Mouse (Mus musculus): ENCODE results near the gene Ccdc122. TPM values are rescaled to one million over a fixed set of nuclear protein-coding genes. Genes with fewer than 3 reads are reported as not detected.

Ccdc122 gene
- 10.0 TPM for polyA plus RNA-seq (2014; fragmentation: Illumina TruSeq; extraction: RNeasy Lipid Tissue Mini Kit (QIAGEN cat#74804); ENCODE audit: low replicate concordance)

DNA sequence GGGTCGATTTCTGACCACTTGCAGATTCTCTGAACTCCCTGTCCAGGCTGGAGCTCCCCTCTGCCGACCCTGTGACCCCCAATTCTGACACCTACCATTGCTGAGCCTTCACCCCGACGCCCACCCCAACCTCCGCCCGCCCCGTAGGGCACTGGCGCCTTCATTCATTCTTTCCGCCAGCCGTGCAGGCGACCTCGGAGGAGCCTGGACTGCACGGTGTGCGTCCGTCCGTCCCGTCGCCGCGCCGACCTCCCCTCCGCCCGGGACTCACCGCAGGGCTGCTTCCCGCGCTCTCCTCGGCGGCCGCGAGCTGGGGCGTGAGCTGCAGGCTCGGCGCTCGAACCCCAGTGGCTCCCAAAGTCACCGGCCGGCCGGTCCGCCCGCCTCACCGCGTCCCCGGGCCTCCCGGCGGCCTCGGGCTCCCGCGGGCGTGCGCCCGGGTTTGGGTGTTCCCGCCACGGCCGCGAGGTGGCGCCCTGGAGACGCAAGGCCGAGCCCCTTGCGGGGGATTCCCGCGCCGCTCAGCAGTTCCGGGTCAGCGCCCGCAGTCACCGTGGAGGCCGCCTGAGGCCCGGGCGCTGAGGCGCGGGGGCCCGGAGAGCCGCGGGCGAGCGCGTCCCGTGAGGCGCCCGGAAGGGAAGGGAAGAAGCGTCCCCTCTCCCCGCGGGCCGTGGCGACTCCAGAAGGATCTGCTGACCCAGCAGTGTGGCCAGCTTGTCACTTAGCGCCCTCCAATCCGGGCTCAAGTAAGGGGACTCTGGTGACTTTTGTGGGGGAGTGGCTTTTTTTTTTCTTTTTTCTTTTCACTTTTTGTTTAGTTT, at the start of gene Ccdc122, which contains the start of gene Lacc1:
Gene Ccdc122, plus strand, starts transcription at position 547 of the 821 bp plus-strand sequence.
Gene Lacc1, minus strand, starts transcription at position 679 of the 821 bp plus-strand sequence.

DNA sequence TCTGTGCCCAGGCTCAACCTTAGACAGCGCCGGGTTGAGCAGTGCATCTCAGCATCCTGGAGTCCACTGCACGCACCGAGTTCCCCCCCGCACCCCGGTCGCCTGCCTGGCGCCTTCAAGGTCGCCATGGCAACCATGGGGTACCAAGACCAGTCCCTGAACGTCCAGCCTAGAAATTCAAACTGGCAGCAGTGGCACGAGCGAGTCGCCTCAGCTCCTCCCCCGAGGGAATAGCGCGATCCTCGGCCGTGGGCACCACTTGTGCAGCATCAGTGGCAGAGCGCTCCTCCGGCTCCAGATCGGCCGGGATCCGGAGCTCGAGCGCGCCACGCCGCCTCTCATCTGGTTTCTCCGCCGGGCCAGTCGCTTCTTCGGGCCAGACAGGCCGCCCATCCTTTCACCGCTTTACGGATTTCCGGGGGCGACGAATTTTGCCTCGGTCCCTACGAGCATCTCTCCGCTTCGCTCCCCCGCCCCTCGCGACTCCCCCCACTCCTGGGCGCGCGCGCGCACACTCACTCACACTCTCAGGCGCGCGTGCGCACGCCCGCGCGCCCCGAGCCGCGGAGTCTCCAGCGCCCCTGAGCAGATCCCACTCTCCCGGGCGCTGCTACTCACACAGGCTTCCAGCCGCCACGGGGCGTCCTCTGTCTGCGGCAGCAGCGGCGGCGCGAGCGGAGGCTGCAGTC, 119.8 kb downstream of the Ccdc122 start, which contains the start of gene Enox1:
Gene Enox1, plus strand, starts transcription at position 542 of the 689 bp plus-strand sequence.

Other genes with a start within 250 kb of the Ccdc122 start
- 13.5 TPM for gene Lacc1, start 132 bp downstream of the Ccdc122 start, polyA plus RNA-seq (2014; fragmentation: Illumina TruSeq; extraction: RNeasy Lipid Tissue Mini Kit (QIAGEN cat#74804); ENCODE audit: low replicate concordance)
- gene Enox1, start 120.0 kb downstream of the Ccdc122 start, polyA plus RNA-seq (2014; fragmentation: Illumina TruSeq; extraction: RNeasy Lipid Tissue Mini Kit (QIAGEN cat#74804); ENCODE audit: low replicate concordance), result 0.33 TPM

Data from small intestine, adult 10 weeks (tissue).